Mouse (Mus musculus): ENCODE measurements around the gene Dpp10. TPM values are rescaled to one million over a fixed set of nuclear protein-coding genes. Genes with fewer than 3 reads are reported as not detected.

Dpp10 gene
- polyA plus RNA-seq, 1 experiment from 2014 or later: 0.79 TPM

GRCm38 (mm10) chr1:123762272-123762671, 283.1 kb downstream of the Dpp10 start:
- H3K27ac ChIP-seq (ENCODE audit: low read length): no peak overlapping the region
- 92% methylated on average over 3 of the region's 3 CpGs for WGBS
- H3K9me3 ChIP-seq (ENCODE audit: control insufficient read depth, low read length): no peaks in the 10 kb centered on the region
- H3K4me2 ChIP-seq (ENCODE audit: low read depth, low read length): no peak overlapping the region
- no peaks in the 10 kb centered on the region for H3K27me3 ChIP-seq (replicated peaks; ENCODE audit: control insufficient read depth, insufficient read depth, low read length)
- no peak for ATAC-seq
- H3K9ac ChIP-seq (ENCODE audit: low read depth, low read length): no peak overlapping the region
- H3K4me1 ChIP-seq (ENCODE audit: control insufficient read depth, insufficient read depth, low read length): no peaks in the 10 kb centered on the region
- H3K36me3 ChIP-seq (ENCODE audit: control insufficient read depth, insufficient read depth, low read length): no peaks in the 10 kb centered on the region
- H3K4me3 ChIP-seq (ENCODE audit: low read length): no peak overlapping the region

GRCm38 (mm10) chr1:123756055-123756454, 289.3 kb downstream of the Dpp10 start:
- ATAC-seq: no peak
- H3K9ac ChIP-seq (ENCODE audit: low read depth, low read length): no peak overlapping the region
- H3K4me3 ChIP-seq (ENCODE audit: low read length): no peak overlapping the region
- no peaks in the 10 kb centered on the region for H3K9me3 ChIP-seq (ENCODE audit: control insufficient read depth, low read length)
- H3K36me3 ChIP-seq (ENCODE audit: control insufficient read depth, insufficient read depth, low read length): no peaks in the 10 kb centered on the region
- no peaks in the 10 kb centered on the region for H3K4me1 ChIP-seq (ENCODE audit: control insufficient read depth, insufficient read depth, low read length)
- H3K4me2 ChIP-seq (ENCODE audit: low read depth, low read length): no peak overlapping the region
- no peaks in the 10 kb centered on the region for H3K27me3 ChIP-seq (replicated peaks; ENCODE audit: control insufficient read depth, insufficient read depth, low read length)
- no peak overlapping the region for H3K27ac ChIP-seq (ENCODE audit: low read length)

GRCm38 (mm10) chr1:123707292-123707691, 338.1 kb downstream of the Dpp10 start:
- Histone ChIP-seq H3K4me1 (ENCODE audit: control insufficient read depth, insufficient read depth, low read length) (no peaks in the 10 kb centered on the region), H3K4me3 (ENCODE audit: low read length) (no peak overlapping the region), H3K9me3 (ENCODE audit: control insufficient read depth, low read length) (no peaks in the 10 kb centered on the region), H3K27ac (ENCODE audit: low read length) (no peak overlapping the region), H3K4me2 (ENCODE audit: low read depth, low read length) (no peak overlapping the region), H3K27me3 (replicated peaks; ENCODE audit: control insufficient read depth, insufficient read depth, low read length) (no peaks in the 10 kb centered on the region), H3K9ac (ENCODE audit: low read depth, low read length) (no peak overlapping the region), H3K36me3 (ENCODE audit: control insufficient read depth, insufficient read depth, low read length) (no peaks in the 10 kb centered on the region)
- WGBS: 76% methylated on average over 3 of the region's 3 CpGs
- no peak for ATAC-seq

- no peak overlapping the region for H3K9ac ChIP-seq (ENCODE audit: low read depth, low read length)
- H3K36me3 ChIP-seq (ENCODE audit: control insufficient read depth, insufficient read depth, low read length): no peaks in the 10 kb centered on the region
- H3K27ac ChIP-seq (ENCODE audit: low read length): no peak overlapping the region
- 74% methylated on average over 2 of the region's 2 CpGs for WGBS
- no peak overlapping the region for H3K4me2 ChIP-seq (ENCODE audit: low read depth, low read length)
- H3K9me3 ChIP-seq (ENCODE audit: control insufficient read depth, low read length): no peaks in the 10 kb centered on the region
- no peak overlapping the region for H3K4me3 ChIP-seq (ENCODE audit: low read length)
- no peaks in the 10 kb centered on the region for H3K4me1 ChIP-seq (ENCODE audit: control insufficient read depth, insufficient read depth, low read length)
- ATAC-seq: no peak
- H3K27me3 ChIP-seq (replicated peaks; ENCODE audit: control insufficient read depth, insufficient read depth, low read length): no peaks in the 10 kb centered on the region
Measured at GRCm38 (mm10) chr1:123658409-123658808, 386.9 kb downstream of the Dpp10 start.

- Histone ChIP-seq H3K9me3 (ENCODE audit: control insufficient read depth, low read length) (no peaks in the 10 kb centered on the region), H3K27me3 (replicated peaks; ENCODE audit: control insufficient read depth, insufficient read depth, low read length) (no peaks in the 10 kb centered on the region), H3K27ac (ENCODE audit: low read length) (no peak overlapping the region), H3K4me2 (ENCODE audit: low read depth, low read length) (no peak overlapping the region), H3K36me3 (ENCODE audit: control insufficient read depth, insufficient read depth, low read length) (no peaks in the 10 kb centered on the region), H3K4me1 (ENCODE audit: control insufficient read depth, insufficient read depth, low read length) (no peaks in the 10 kb centered on the region), H3K4me3 (ENCODE audit: low read length) (no peak overlapping the region), H3K9ac (ENCODE audit: low read depth, low read length) (no peak overlapping the region)
- ATAC-seq: no peak
- WGBS: 52% methylated on average over 3 of the region's 3 CpGs
Measured at GRCm38 (mm10) chr1:123656607-123657006, 388.8 kb downstream of the Dpp10 start.

GRCm38 (mm10) chr1:123637897-123638296, 407.5 kb downstream of the Dpp10 start:
- Histone ChIP-seq H3K9ac (ENCODE audit: low read depth, low read length) (no peak overlapping the region), H3K4me1 (ENCODE audit: control insufficient read depth, insufficient read depth, low read length) (no peaks in the 10 kb centered on the region), H3K4me2 (ENCODE audit: low read depth, low read length) (no peak overlapping the region), H3K27me3 (replicated peaks; ENCODE audit: control insufficient read depth, insufficient read depth, low read length) (no peaks in the 10 kb centered on the region), H3K27ac (ENCODE audit: low read length) (no peak overlapping the region), H3K9me3 (ENCODE audit: control insufficient read depth, low read length) (no peaks in the 10 kb centered on the region), H3K36me3 (ENCODE audit: control insufficient read depth, insufficient read depth, low read length) (no peaks in the 10 kb centered on the region), H3K4me3 (ENCODE audit: low read length) (no peak overlapping the region)
- ATAC-seq: no peak
- WGBS: 89% methylated on average over 1 of the region's 1 CpGs

GRCm38 (mm10) chr1:123628268-123628667, 417.1 kb downstream of the Dpp10 start:
- Histone ChIP-seq H3K4me1 (ENCODE audit: control insufficient read depth, insufficient read depth, low read length) (no peaks in the 10 kb centered on the region), H3K4me3 (ENCODE audit: low read length) (no peak overlapping the region), H3K4me2 (ENCODE audit: low read depth, low read length) (no peak overlapping the region), H3K9ac (ENCODE audit: low read depth, low read length) (no peak overlapping the region), H3K27ac (ENCODE audit: low read length) (no peak overlapping the region), H3K27me3 (replicated peaks; ENCODE audit: control insufficient read depth, insufficient read depth, low read length) (no peaks in the 10 kb centered on the region), H3K9me3 (ENCODE audit: control insufficient read depth, low read length) (no peaks in the 10 kb centered on the region), H3K36me3 (ENCODE audit: control insufficient read depth, insufficient read depth, low read length) (no peaks in the 10 kb centered on the region)
- no peak for ATAC-seq
- 82% methylated on average over 3 of the region's 3 CpGs for WGBS

GRCm38 (mm10) chr1:123584857-123585256, 460.5 kb downstream of the Dpp10 start:
- H3K4me2 ChIP-seq (ENCODE audit: low read depth, low read length): no peak overlapping the region
- no peaks in the 10 kb centered on the region for H3K27me3 ChIP-seq (replicated peaks; ENCODE audit: control insufficient read depth, insufficient read depth, low read length)
- no peak overlapping the region for H3K9ac ChIP-seq (ENCODE audit: low read depth, low read length)
- no peak overlapping the region for H3K27ac ChIP-seq (ENCODE audit: low read length)
- H3K9me3 ChIP-seq (ENCODE audit: control insufficient read depth, low read length): no peaks in the 10 kb centered on the region
- no peaks in the 10 kb centered on the region for H3K4me1 ChIP-seq (ENCODE audit: control insufficient read depth, insufficient read depth, low read length)
- H3K4me3 ChIP-seq (ENCODE audit: low read length): no peak overlapping the region
- no peaks in the 10 kb centered on the region for H3K36me3 ChIP-seq (ENCODE audit: control insufficient read depth, insufficient read depth, low read length)
- ATAC-seq: no peak

GRCm38 (mm10) chr1:123580112-123580511, 465.2 kb downstream of the Dpp10 start:
- Histone ChIP-seq H3K27me3 (replicated peaks; ENCODE audit: control insufficient read depth, insufficient read depth, low read length) (no peaks in the 10 kb centered on the region), H3K4me3 (ENCODE audit: low read length) (no peak overlapping the region), H3K9me3 (ENCODE audit: control insufficient read depth, low read length) (no peaks in the 10 kb centered on the region), H3K9ac (ENCODE audit: low read depth, low read length) (no peak overlapping the region), H3K4me2 (ENCODE audit: low read depth, low read length) (no peak overlapping the region), H3K36me3 (ENCODE audit: control insufficient read depth, insufficient read depth, low read length) (no peaks in the 10 kb centered on the region), H3K4me1 (ENCODE audit: control insufficient read depth, insufficient read depth, low read length) (no peaks in the 10 kb centered on the region), H3K27ac (ENCODE audit: low read length) (no peak overlapping the region)
- WGBS: 91% methylated on average over 2 of the region's 2 CpGs
- no peak for ATAC-seq

- H3K4me3 ChIP-seq (ENCODE audit: low read length): no peak overlapping the region
- WGBS: 83% methylated on average over 1 of the region's 1 CpGs
- H3K4me1 ChIP-seq (ENCODE audit: control insufficient read depth, insufficient read depth, low read length): no peaks in the 10 kb centered on the region
- H3K9ac ChIP-seq (ENCODE audit: low read depth, low read length): no peak overlapping the region
- no peaks in the 10 kb centered on the region for H3K36me3 ChIP-seq (ENCODE audit: control insufficient read depth, insufficient read depth, low read length)
- H3K27ac ChIP-seq (ENCODE audit: low read length): no peak overlapping the region
- H3K4me2 ChIP-seq (ENCODE audit: low read depth, low read length): no peak overlapping the region
- H3K9me3 ChIP-seq (ENCODE audit: control insufficient read depth, low read length): no peaks in the 10 kb centered on the region
- ATAC-seq: no peak
- H3K27me3 ChIP-seq (replicated peaks; ENCODE audit: control insufficient read depth, insufficient read depth, low read length): no peaks in the 10 kb centered on the region
Measured at GRCm38 (mm10) chr1:123573713-123574112, 471.6 kb downstream of the Dpp10 start.
